Mouse (Mus musculus) embryonic facial prominence, embryonic 14.5 days (tissue): ENCODE measurements around the gene Arid3a. TPM values are rescaled to one million over a fixed set of nuclear protein-coding genes. Genes with fewer than 3 reads are reported as not detected.

Experiments
- ATAC-seq: fragments of 200-750 bp; cut with Nextera tagmentation; 2 replicates; pipeline ENCODE4 v1.8.0; 2017; ENCODE audit warnings: low read depth, moderate number of reproducible peaks, moderate TSS enrichment
- DNase-seq: peaks from one replicate; pipeline ENCODE4 v3.0.0-alpha.2; 2015; ENCODE audit warnings: low spot score
- H3K27ac ChIP-seq: fragments of 300-500 bp; sonication (generic); replicated peaks from 2 replicates; pipeline ENCODE4 v1.5.1; 2014; ENCODE audit warnings: low read depth, mild to moderate bottlenecking, low read length, moderate library complexity
- H3K27me3 ChIP-seq: fragments of 300-500 bp; sonication (generic); replicated peaks from 2 replicates; pipeline ENCODE4 v1.6.1; 2014; ENCODE audit warnings: low read length; ENCODE audit not compliant: control insufficient read depth, insufficient read depth
- H3K36me3 ChIP-seq: fragments of 300-500 bp; sonication (generic); 2 replicates; pipeline ENCODE4 v1.6.1; 2014; ENCODE audit warnings: low read length, mixed read lengths; ENCODE audit not compliant: control insufficient read depth, insufficient read depth
- H3K4me1 ChIP-seq: fragments of 300-500 bp; sonication (generic); 2 replicates; pipeline ENCODE4 v1.6.1; 2014; ENCODE audit warnings: antibody characterized with exemption, low read length; ENCODE audit not compliant: control insufficient read depth, insufficient read depth
- H3K4me2 ChIP-seq: fragments of 300-500 bp; sonication (generic); 2 replicates; pipeline ENCODE4 v1.6.1; 2014; ENCODE audit warnings: low read depth, mild to moderate bottlenecking, low read length, moderate library complexity, mixed read lengths
- H3K4me3 ChIP-seq: fragments of 300-500 bp; sonication (generic); 2 replicates; pipeline ENCODE4 v1.5.1; 2014; ENCODE audit warnings: low read depth, mild to moderate bottlenecking, low read length
- H3K9ac ChIP-seq: fragments of 300-500 bp; sonication (generic); 2 replicates; pipeline ENCODE4 v1.6.1; 2014; ENCODE audit warnings: low read depth, mild to moderate bottlenecking, low read length, moderate library complexity, mixed read lengths
- H3K9me3 ChIP-seq: fragments of 300-500 bp; sonication (generic); 2 replicates; pipeline ENCODE4 v1.6.1; 2016; ENCODE audit warnings: low read length; ENCODE audit not compliant: control insufficient read depth
- WGBS: fragments of 180-500 bp; shearing (Covaris S2); extraction: QIAGEN DNeasy Blood & Tissue Kit; methylation state at CpG from one replicate; pipeline ENCODE4 v1.1.7; 2014; 5-methylcytosine and 5-hydroxymethylcytosine counted together
- polyA plus RNA-seq: library from polyadenylated mRNA; unstranded; fragments of >200 nt; fragmentation: Nextera tagmentation; extraction: Ambion mirVana; gene quantifications from 2 replicates; pipeline ENCODE4 v1.2.1, GENCODE M21; 2014

Arid3a gene
- polyA plus RNA-seq, 1 experiment from 2014 or later = 3.1 TPM

- Histone ChIP-seq H3K4me1 (peaks cover 16% of the 10 kb centered on the region; the same call in 1 of the 2 replicates), H3K36me3 (no peaks in the 10 kb centered on the region), H3K4me3 (no peak overlapping the region), H3K4me2 (no peak overlapping the region), H3K27me3 (peaks cover 10% of the 10 kb centered on the region), H3K27ac (0 out of 2 replicates have a peak overlapping the region, but pooled peaks have one; percentile 4), H3K9ac (no peak overlapping the region; the same call in 1 of the 2 replicates), H3K9me3 (no peaks in the 10 kb centered on the region)
- no peak for DNase-seq
- 50% methylated on average over 9 of the region's 9 CpGs for WGBS
- ATAC-seq = no peak
These were observed 76.8 kb downstream of the Arid3a start for GRCm38 (mm10) chr10:80003374-80004232.

DNA sequence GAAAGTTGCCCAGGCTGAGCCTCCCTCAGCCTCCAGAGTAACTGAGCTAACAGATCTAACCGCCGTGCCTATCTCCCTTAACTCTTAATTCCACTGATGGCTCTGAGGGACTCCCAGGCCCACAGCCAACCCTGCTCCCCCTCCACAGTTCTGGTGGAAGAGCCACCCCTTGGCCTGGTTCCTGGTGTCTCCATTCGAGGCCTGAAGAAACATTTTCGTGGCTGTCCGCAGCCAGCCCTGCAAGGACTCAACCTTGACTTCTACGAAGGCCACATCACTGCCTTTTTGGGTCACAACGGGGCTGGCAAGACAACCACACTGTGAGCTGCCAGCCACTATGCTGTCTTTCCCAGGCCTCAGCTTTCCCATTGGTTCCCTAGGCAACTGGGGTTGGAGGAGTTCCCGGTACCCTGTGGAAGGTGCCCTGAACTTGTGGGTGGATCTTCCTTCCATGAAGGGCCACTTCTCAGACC, 77.4 kb downstream of the Arid3a start:
- no peak overlapping the region for H3K9ac ChIP-seq
- ATAC-seq (no peak), DNase-seq (no peak)
- no peak overlapping the region for H3K4me3 ChIP-seq
- 87% methylated on average over 8 of the region's 8 CpGs for WGBS
- H3K27me3 ChIP-seq = peaks cover 10% of the 10 kb centered on the region
- H3K27ac ChIP-seq = no peak overlapping the region
- peaks cover 16% of the 10 kb centered on the region; the same call in 1 of the 2 replicates for H3K4me1 ChIP-seq
- no peak overlapping the region for H3K4me2 ChIP-seq
- H3K36me3 ChIP-seq = no peaks in the 10 kb centered on the region
- H3K9me3 ChIP-seq = no peaks in the 10 kb centered on the region

Other genes with a start within 250 kb of the Arid3a start
- 106 TPM in 2 replicates for gene Cdc34, start 244.8 kb upstream of the Arid3a start, polyA plus RNA-seq
- gene Gzmm, start 238.0 kb upstream of the Arid3a start, polyA plus RNA-seq = 0.31 and 0.51 TPM in 2 replicates
- gene Bsg, start 222.6 kb upstream of the Arid3a start, polyA plus RNA-seq = 846 and 847 TPM in 2 replicates
- 0.15 and 0.20 TPM in 2 replicates for gene Hcn2, start 210.4 kb upstream of the Arid3a start, polyA plus RNA-seq
- 32.5 and 33.6 TPM in 2 replicates for gene Polrmt, start 180.5 kb upstream of the Arid3a start, polyA plus RNA-seq
- gene Fgf22, start 172.0 kb upstream of the Arid3a start, polyA plus RNA-seq = 0.35 and 0.38 TPM in 2 replicates
- 77.5 and 78.9 TPM in 2 replicates for gene Rnf126, start 160.1 kb upstream of the Arid3a start, polyA plus RNA-seq
- 8.3 and 10.7 TPM in 2 replicates for gene Fstl3, start 149.8 kb upstream of the Arid3a start, polyA plus RNA-seq
- 0.16 TPM in 1 of 2 replicates, not detected in the other for gene Prss57, start 136.1 kb upstream of the Arid3a start, polyA plus RNA-seq
- 62.5 and 75.4 TPM in 2 replicates for gene Palm, start 133.5 kb upstream of the Arid3a start, polyA plus RNA-seq
- 2.3 and 3.9 TPM in 2 replicates for gene Misp, start 106.1 kb upstream of the Arid3a start, polyA plus RNA-seq
- 198 and 254 TPM in 2 replicates for gene Ptbp1, start 72.6 kb upstream of the Arid3a start, polyA plus RNA-seq
- gene Prtn3, start 52.6 kb upstream of the Arid3a start, polyA plus RNA-seq = 4.1 and 6.7 TPM in 2 replicates
- 32.4 and 50.2 TPM in 2 replicates for gene Plppr3, start 52.4 kb upstream of the Arid3a start, polyA plus RNA-seq
- gene Elane, start 40.8 kb upstream of the Arid3a start, polyA plus RNA-seq = 0.64 and 2.0 TPM in 2 replicates
- gene Cfd, start 36.2 kb upstream of the Arid3a start, polyA plus RNA-seq = 0.22 TPM in 1 of 2 replicates, not detected in the other
- gene Med16, start 18.1 kb upstream of the Arid3a start, polyA plus RNA-seq = 33.7 and 40.2 TPM in 2 replicates
- gene Gm26602, start 16.2 kb upstream of the Arid3a start, polyA plus RNA-seq = 4.1 and 6.7 TPM in 2 replicates
- 0.56 and 0.58 TPM in 2 replicates for gene Kiss1r, start 10.1 kb upstream of the Arid3a start, polyA plus RNA-seq
- 114 and 124 TPM in 2 replicates for gene R3hdm4, start 5.8 kb upstream of the Arid3a start, polyA plus RNA-seq
- gene Wdr18, start 33.1 kb downstream of the Arid3a start, polyA plus RNA-seq = 97.4 and 100 TPM in 2 replicates
- 0.37 and 0.56 TPM in 2 replicates for gene Grin3b, start 43.7 kb downstream of the Arid3a start, polyA plus RNA-seq
- 20.6 and 22.3 TPM in 2 replicates for gene Tmem259, start 57.3 kb downstream of the Arid3a start, polyA plus RNA-seq
- 293 and 304 TPM in 2 replicates for gene Cnn2, start 61.5 kb downstream of the Arid3a start, polyA plus RNA-seq
- 2.5 and 2.8 TPM in 2 replicates for gene Abca7, start 69.5 kb downstream of the Arid3a start, polyA plus RNA-seq
- gene Arhgap45, start 89.6 kb downstream of the Arid3a start, polyA plus RNA-seq = 4.4 and 6.4 TPM in 2 replicates
- gene Polr2e, start 112.8 kb downstream of the Arid3a start, polyA plus RNA-seq = 207 and 227 TPM in 2 replicates
- gene Gpx4, start 120.1 kb downstream of the Arid3a start, polyA plus RNA-seq = 505 and 517 TPM in 2 replicates
- gene Sbno2, start 178.5 kb downstream of the Arid3a start, polyA plus RNA-seq = 12.8 and 14.1 TPM in 2 replicates
- gene Stk11, start 188.8 kb downstream of the Arid3a start, polyA plus RNA-seq = 32.6 and 32.7 TPM in 2 replicates
- gene Atp5d, start 211.6 kb downstream of the Arid3a start, polyA plus RNA-seq = 474 and 475 TPM in 2 replicates
- gene Cbarp, start 213.8 kb downstream of the Arid3a start, polyA plus RNA-seq = 7.3 and 9.0 TPM in 2 replicates
- 34.2 and 37.0 TPM in 2 replicates for gene Midn, start 221.2 kb downstream of the Arid3a start, polyA plus RNA-seq
- 59.7 and 88.3 TPM in 2 replicates for gene Cirbp, start 238.9 kb downstream of the Arid3a start, polyA plus RNA-seq
- 11.0 and 13.1 TPM in 2 replicates for gene 1600002K03Rik, start 245.9 kb downstream of the Arid3a start, polyA plus RNA-seq